Mouse (Mus musculus) T-helper 2 cell (primary cell): Measurements from ENCODE around the gene Pkp2.

Experiments used
- in situ Hi-C: fragments of 300-600 bp; cut with MboI, MseI; formaldehyde crosslinking; loops from one replicate; pipeline ENCODE4 v1.15.1; 2025; ENCODE audit warnings: high pct_unique_total_duplicates

Pkp2 gene

DNA sequence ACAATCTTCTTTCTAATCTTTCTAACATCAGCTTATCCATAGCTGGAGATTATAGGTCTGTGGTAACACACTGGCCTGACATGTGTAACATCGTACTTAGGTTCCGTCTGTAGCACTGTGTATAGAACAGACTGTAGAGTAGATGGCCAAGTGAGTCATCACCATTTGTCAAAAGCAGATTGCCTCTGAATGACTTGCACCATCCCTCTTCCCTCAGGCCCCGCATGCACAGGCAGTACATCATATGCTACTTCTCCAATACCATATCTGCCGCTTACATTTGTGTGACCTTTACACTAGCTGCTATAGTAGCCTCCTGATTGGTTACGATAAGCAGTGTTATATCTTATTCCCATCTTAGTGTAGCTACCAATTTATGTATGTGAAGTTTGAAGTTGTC, 47.8 kb downstream of the Pkp2 start:
- in situ Hi-C loops, result no loop called here

DNA sequence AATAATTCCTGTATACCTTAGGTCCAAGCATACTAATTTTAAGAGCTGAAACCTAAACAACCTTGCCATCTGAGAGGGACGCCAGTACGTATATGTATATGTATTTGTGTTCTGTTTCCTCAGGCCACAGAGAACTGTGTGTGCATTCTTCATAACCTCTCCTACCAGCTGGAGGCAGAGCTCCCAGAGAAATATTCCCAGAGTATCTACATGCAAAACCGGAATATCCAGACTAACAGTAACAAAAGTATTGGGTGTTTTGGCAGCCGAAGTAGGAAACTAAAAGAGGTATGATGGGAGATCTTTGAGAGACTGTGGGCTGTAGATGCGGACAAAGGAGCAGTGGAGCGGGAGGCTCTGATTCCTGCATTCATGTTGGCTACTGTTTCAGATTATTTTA, 48.4 kb downstream of the Pkp2 start:
- in situ Hi-C loops, result no loop called here

DNA sequence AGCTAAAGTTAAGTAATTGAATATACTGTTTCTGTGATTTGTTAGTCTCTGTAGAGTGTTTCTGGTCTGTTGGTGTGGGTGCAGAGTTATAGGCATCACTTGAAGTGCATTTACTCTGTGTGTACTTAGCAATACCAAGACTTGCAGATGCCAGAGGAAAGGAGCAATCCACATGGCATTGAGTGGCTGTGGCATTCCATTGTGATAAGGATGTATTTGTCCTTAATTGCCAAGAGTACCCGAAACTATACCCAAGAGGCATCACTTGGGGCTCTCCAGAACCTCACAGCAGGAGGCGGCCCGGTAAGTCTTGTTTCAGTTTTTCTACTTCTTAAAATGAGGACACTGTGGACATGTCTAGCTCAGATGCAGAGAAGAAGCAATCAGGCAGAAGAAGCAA, 49.3 kb downstream of the Pkp2 start:
- in situ Hi-C loops, result no loop called here

DNA sequence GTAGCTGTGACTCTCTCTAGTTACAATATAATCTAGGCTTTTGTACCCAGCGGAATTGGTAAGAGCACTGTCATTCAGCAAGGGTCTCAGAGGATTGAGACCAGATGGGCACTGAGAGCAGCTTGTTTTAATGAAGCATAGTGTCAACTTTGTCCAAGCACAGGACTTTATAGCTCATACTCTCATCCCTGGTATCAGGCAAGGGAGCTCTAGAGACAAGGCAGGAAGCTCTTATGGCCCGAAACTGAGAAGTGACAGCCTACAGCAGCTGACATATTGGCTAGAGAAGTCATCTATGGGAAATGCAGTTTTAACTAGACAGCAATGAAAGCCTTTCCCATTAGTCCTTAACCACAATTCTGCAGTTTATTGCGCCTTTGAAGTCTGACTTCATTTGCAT, 59.9 kb downstream of the Pkp2 start:
- in situ Hi-C loops, result no loop called here

DNA sequence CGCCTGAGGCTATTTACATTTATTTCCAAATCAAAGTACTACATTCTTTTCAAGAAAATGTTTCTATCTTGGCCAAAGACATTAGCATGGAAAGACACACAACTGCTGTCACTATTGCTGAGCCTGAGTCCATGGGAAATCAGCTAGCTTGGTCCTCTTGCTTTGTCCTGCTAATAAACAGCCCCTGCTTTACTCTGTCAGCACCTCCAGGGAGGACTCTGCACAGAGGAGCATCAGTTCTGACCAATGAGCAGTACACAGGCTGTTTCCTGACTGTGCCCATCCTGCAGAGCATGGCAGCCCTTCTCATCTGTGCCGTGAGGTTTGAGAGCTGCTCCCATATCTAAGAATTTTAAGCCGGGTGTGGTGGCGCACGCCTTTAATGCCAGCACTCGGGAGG, 60.6 kb downstream of the Pkp2 start:
- in situ Hi-C loops, result no loop called here

- in situ Hi-C loops, result loop anchor here (10.0 kb wide), 2 partner anchors 98 to 1938 kb away; partner anchors contain the start of gene Abcc1
Observed at GRCm38 (mm10) chr16:16302369-16303137, 89.4 kb downstream of the Pkp2 start, which contains the start of gene Yars2. TSS of gene Yars2 (plus strand) at chr16:16302965.

GRCm38 (mm10) chr16:16303138-16303827, 90.2 kb downstream of the Pkp2 start:
- in situ Hi-C loops, result loop anchor here (10.0 kb wide), 2 partner anchors 98 to 1938 kb away; partner anchors contain the start of gene Abcc1

GRCm38 (mm10) chr16:16303888-16304287, 90.8 kb downstream of the Pkp2 start:
- in situ Hi-C loops, result loop anchor here (10.0 kb wide), 2 partner anchors 99 to 1939 kb away; partner anchors contain the start of gene Abcc1

GRCm38 (mm10) chr16:16311319-16311718, 98.2 kb downstream of the Pkp2 start:
- in situ Hi-C loops, result no loop called here
